Mouse (Mus musculus) C2C12 (cell line): Measurements from ENCODE around the gene Slc41a1.

Experiments used
- CTCF ChIP-seq: IDR thresholded peaks from one replicate; pipeline ENCODE4 v1.5.1; 2011; ENCODE audit not compliant: control insufficient read depth, insufficient read depth, insufficient read length
- MAX ChIP-seq: IDR thresholded peaks from one replicate; pipeline ENCODE4 v1.6.1; 2011; ENCODE audit warnings: mild to moderate bottlenecking, control low read depth
- MYOG ChIP-seq: IDR thresholded peaks from one replicate; pipeline ENCODE4 v1.6.1; 2011; ENCODE audit not compliant: control insufficient read depth, insufficient read length; ENCODE audit errors: extremely low read depth
- USF1 ChIP-seq: IDR thresholded peaks from one replicate; pipeline ENCODE4 v1.6.1; 2011; ENCODE audit warnings: low read depth, mild to moderate bottlenecking, control low read depth, moderate library complexity

- TF ChIP-seq CTCF (no peak), MAX (no peak), USF1 (no peak), MYOG (no peak)
These were observed 52.5 kb downstream of the Slc41a1 start for GRCm38 (mm10) chr1:131879816-131880215.
